Mouse (Mus musculus): ENCODE results near the gene Gm49355.

DNA sequence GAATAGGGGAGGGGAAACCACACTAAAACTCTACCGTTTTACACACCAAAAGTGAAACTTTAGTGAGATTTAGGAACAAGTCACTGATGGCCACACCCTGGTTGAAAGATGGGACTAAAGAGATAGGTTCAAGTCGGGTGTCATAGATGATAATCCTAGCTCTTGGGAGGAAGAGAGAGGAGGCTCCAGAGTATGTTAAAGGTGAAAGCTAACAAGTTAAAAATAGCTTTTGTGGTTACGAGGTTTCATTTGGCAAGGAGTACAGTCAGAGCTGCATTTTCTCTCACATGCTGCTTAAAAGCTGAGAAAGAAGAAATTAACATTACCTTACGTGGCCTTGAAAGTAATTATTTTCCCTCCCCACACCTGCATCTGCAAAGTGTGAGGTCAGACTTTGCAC lies 40.0 kb upstream of the Gm49355 start:
- no peak for TF ChIP-seq MAX (IDR thresholded peaks at IDR 0.05)
- no peak for TF ChIP-seq CTCF (IDR thresholded peaks at IDR 0.05; ENCODE audit: control insufficient read depth, insufficient read depth, insufficient read length)

Measured in C2C12 (cell line).